Mouse (Mus musculus): ENCODE measurements around the gene Sema4d. TPM values are rescaled to one million over a fixed set of nuclear protein-coding genes. Genes with fewer than 3 reads are reported as not detected.

The Sema4d gene
- polyA plus RNA-seq, 1 experiment from 2014 or later = 8.7 TPM

- H3K36me3 ChIP-seq = no peaks in the 10 kb centered on the region
- no peak for DNase-seq (ENCODE audit: low spot score)
- no peak overlapping the region for H3K4me3 ChIP-seq
- H3K27ac ChIP-seq = peak overlapping the region; percentile 69
- H3K27me3 ChIP-seq (ENCODE audit: insufficient read depth, poor library complexity, severe bottlenecking) = no peaks in the 10 kb centered on the region
- H3K9me3 ChIP-seq = no peaks in the 10 kb centered on the region
- WGBS = 76% methylated on average over 5 of the region's 5 CpGs
- peaks cover 86% of the 10 kb centered on the region for H3K4me1 ChIP-seq
Observed at GRCm38 (mm10) chr13:51753802-51754444, 39.6 kb downstream of the Sema4d start.

GRCm38 (mm10) chr13:51753168-51753465 is 40.4 kb downstream of the Sema4d start:
- Histone ChIP-seq H3K27me3 (ENCODE audit: insufficient read depth, poor library complexity, severe bottlenecking) (no peaks in the 10 kb centered on the region), H3K4me3 (no peak overlapping the region), H3K9me3 (no peaks in the 10 kb centered on the region), H3K4me1 (peaks cover 86% of the 10 kb centered on the region), H3K27ac (peak overlapping the region; percentile 69), H3K36me3 (no peaks in the 10 kb centered on the region)
- 27% methylated on average over 6 of the region's 6 CpGs for WGBS
- no peak for DNase-seq (ENCODE audit: low spot score)

GRCm38 (mm10) chr13:51752346-51753167 is 41.0 kb downstream of the Sema4d start:
- Histone ChIP-seq H3K4me3 (no peak overlapping the region), H3K27ac (peak overlapping the region; percentile 69), H3K9me3 (no peaks in the 10 kb centered on the region), H3K36me3 (no peaks in the 10 kb centered on the region), H3K4me1 (peaks cover 86% of the 10 kb centered on the region), H3K27me3 (ENCODE audit: insufficient read depth, poor library complexity, severe bottlenecking) (no peaks in the 10 kb centered on the region)
- DNase-seq (ENCODE audit: low spot score) = no peak
- WGBS = 60% methylated on average over 15 of the region's 15 CpGs

GRCm38 (mm10) chr13:51749578-51750345 is 43.8 kb downstream of the Sema4d start:
- Histone ChIP-seq H3K27ac (0 out of 2 replicates have a peak overlapping the region, but pooled peaks have one; percentile 31), H3K4me3 (no peak overlapping the region), H3K4me1 (peaks cover 77% of the 10 kb centered on the region), H3K9me3 (no peaks in the 10 kb centered on the region), H3K36me3 (no peaks in the 10 kb centered on the region), H3K27me3 (ENCODE audit: insufficient read depth, poor library complexity, severe bottlenecking) (no peaks in the 10 kb centered on the region)
- WGBS = 83% methylated on average over 14 of the region's 14 CpGs
- no peak for DNase-seq (ENCODE audit: low spot score)

GRCm38 (mm10) chr13:51748009-51748552 is 45.5 kb downstream of the Sema4d start:
- H3K36me3 ChIP-seq = no peaks in the 10 kb centered on the region
- DNase-seq (ENCODE audit: low spot score) = no peak
- H3K4me3 ChIP-seq = no peak overlapping the region
- peak overlapping the region; percentile 59 for H3K27ac ChIP-seq
- H3K27me3 ChIP-seq (ENCODE audit: insufficient read depth, poor library complexity, severe bottlenecking) = no peaks in the 10 kb centered on the region
- 65% methylated on average over 12 of the region's 12 CpGs for WGBS
- H3K9me3 ChIP-seq = no peaks in the 10 kb centered on the region
- peaks cover 62% of the 10 kb centered on the region for H3K4me1 ChIP-seq

- Histone ChIP-seq H3K4me1 (peaks cover 51% of the 10 kb centered on the region), H3K27ac (0 out of 2 replicates have a peak overlapping the region, but pooled peaks have one; percentile 59), H3K27me3 (ENCODE audit: insufficient read depth, poor library complexity, severe bottlenecking) (no peaks in the 10 kb centered on the region), H3K4me3 (no peak overlapping the region), H3K36me3 (no peaks in the 10 kb centered on the region), H3K9me3 (no peaks in the 10 kb centered on the region)
- WGBS = 88% methylated on average over 7 of the region's 7 CpGs
- DNase-seq (ENCODE audit: low spot score) = no peak
Observed at GRCm38 (mm10) chr13:51747069-51747468, 46.5 kb downstream of the Sema4d start.

- no peaks in the 10 kb centered on the region for H3K27me3 ChIP-seq (ENCODE audit: insufficient read depth, poor library complexity, severe bottlenecking)
- no peak overlapping the region for H3K4me3 ChIP-seq
- DNase-seq (ENCODE audit: low spot score) = no peak
- H3K4me1 ChIP-seq = peaks cover 46% of the 10 kb centered on the region
- no peak overlapping the region for H3K27ac ChIP-seq
- WGBS = 18% methylated on average over 5 of the region's 5 CpGs
- H3K9me3 ChIP-seq = no peaks in the 10 kb centered on the region
- H3K36me3 ChIP-seq = no peaks in the 10 kb centered on the region
Observed at GRCm38 (mm10) chr13:51745862-51746261, 47.7 kb downstream of the Sema4d start.

GRCm38 (mm10) chr13:51743855-51744254 is 49.7 kb downstream of the Sema4d start:
- 82% methylated on average over 3 of the region's 3 CpGs for WGBS
- H3K9me3 ChIP-seq = no peaks in the 10 kb centered on the region
- peaks cover 37% of the 10 kb centered on the region for H3K4me1 ChIP-seq
- DNase-seq (ENCODE audit: low spot score) = no peak
- no peak overlapping the region for H3K4me3 ChIP-seq
- no peak overlapping the region for H3K27ac ChIP-seq
- H3K27me3 ChIP-seq (ENCODE audit: insufficient read depth, poor library complexity, severe bottlenecking) = no peaks in the 10 kb centered on the region
- H3K36me3 ChIP-seq = no peaks in the 10 kb centered on the region

- H3K4me3 ChIP-seq = no peak overlapping the region
- peaks cover 34% of the 10 kb centered on the region for H3K4me1 ChIP-seq
- H3K36me3 ChIP-seq = no peaks in the 10 kb centered on the region
Observed at GRCm38 (mm10) chr13:51742551-51743052, 50.9 kb downstream of the Sema4d start.

GRCm38 (mm10) chr13:51740776-51741175 is 52.8 kb downstream of the Sema4d start:
- no peak overlapping the region for H3K27ac ChIP-seq
- no peaks in the 10 kb centered on the region for H3K9me3 ChIP-seq
- peaks cover 43% of the 10 kb centered on the region for H3K4me1 ChIP-seq
- no peaks in the 10 kb centered on the region for H3K36me3 ChIP-seq
- WGBS = 85% methylated on average over 5 of the region's 5 CpGs
- no peak for DNase-seq (ENCODE audit: low spot score)
- no peaks in the 10 kb centered on the region for H3K27me3 ChIP-seq (ENCODE audit: insufficient read depth, poor library complexity, severe bottlenecking)
- H3K4me3 ChIP-seq = no peak overlapping the region

More at GRCm38 (mm10) chr13:51742551-51743052, 50.9 kb downstream of the Sema4d start:
- WGBS = 79% methylated on average over 10 of the region's 10 CpGs
- no peaks in the 10 kb centered on the region for H3K9me3 ChIP-seq
- no peaks in the 10 kb centered on the region for H3K27me3 ChIP-seq (ENCODE audit: insufficient read depth, poor library complexity, severe bottlenecking)
- no peak for DNase-seq (ENCODE audit: low spot score)
- no peak overlapping the region for H3K27ac ChIP-seq

- Histone ChIP-seq H3K9me3 (no peaks in the 10 kb centered on the region), H3K4me3 (no peak overlapping the region), H3K4me1 (peaks cover 33% of the 10 kb centered on the region), H3K27me3 (ENCODE audit: insufficient read depth, poor library complexity, severe bottlenecking) (no peaks in the 10 kb centered on the region), H3K27ac (no peak overlapping the region), H3K36me3 (no peaks in the 10 kb centered on the region)
- DNase-seq (ENCODE audit: low spot score) = no peak
- 90% methylated on average over 1 of the region's 1 CpGs for WGBS
Observed at GRCm38 (mm10) chr13:51739713-51740112, 53.8 kb downstream of the Sema4d start.

GRCm38 (mm10) chr13:51738531-51739117 is 54.9 kb downstream of the Sema4d start:
- Histone ChIP-seq H3K4me3 (no peak overlapping the region), H3K27ac (0 out of 2 replicates have a peak overlapping the region, but pooled peaks have one; percentile 75), H3K4me1 (peaks cover 32% of the 10 kb centered on the region), H3K36me3 (no peaks in the 10 kb centered on the region), H3K9me3 (no peaks in the 10 kb centered on the region), H3K27me3 (ENCODE audit: insufficient read depth, poor library complexity, severe bottlenecking) (no peaks in the 10 kb centered on the region)
- no peak for DNase-seq (ENCODE audit: low spot score)
- 91% methylated on average over 11 of the region's 11 CpGs for WGBS
